Comparison of ENCODE assay signal across 8 mouse cellular contexts in the genomic region with DNA sequence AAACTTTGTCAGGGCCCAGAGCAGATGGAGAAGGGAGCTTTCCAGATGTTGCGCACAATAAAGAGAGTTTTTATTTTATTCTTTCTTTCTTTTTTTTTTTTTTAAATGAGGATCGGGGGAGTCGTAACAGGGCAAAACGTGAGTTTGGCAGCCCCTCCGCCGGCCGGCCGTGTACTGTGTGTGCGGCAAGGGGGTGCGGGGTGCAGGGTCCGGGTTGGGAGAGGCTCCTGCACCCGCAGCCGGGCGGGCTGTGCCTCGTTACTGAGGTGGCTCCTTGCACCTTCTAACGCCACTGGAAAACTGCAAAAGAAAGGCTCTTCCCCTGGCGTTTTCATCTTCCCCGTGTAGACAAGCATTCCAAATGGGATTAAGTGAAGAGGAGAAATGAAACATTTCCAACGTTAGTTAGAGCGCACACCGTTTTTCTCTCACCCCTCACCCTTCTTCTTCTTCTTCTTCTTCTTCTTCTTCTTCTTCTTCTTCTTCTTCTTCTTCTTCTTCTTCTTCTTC. TPM values are rescaled to one million over a fixed set of nuclear protein-coding genes. Genes with fewer than 3 reads are reported as not detected.
DNase-seq lines count a peak whose midpoint lies in the region; ATAC-seq and TF ChIP-seq lines count a peak whose summit lies in the region.

No protein-coding gene starts in this region.

- TF ChIP-seq EP300 in liver, embryonic 14.5 days (IDR thresholded peaks at IDR 0.05; ENCODE audit: low read depth), result no peak

- peak overlapping the region; percentile 93 for H3K27ac ChIP-seq in lung, embryonic 16.5 days (ENCODE audit: low read length)
- H3K27ac ChIP-seq in liver, embryonic 14.5 days, result no peak overlapping the region

- peaks cover 22% of the 10 kb centered on the region for H3K4me1 ChIP-seq in lung, embryonic 16.5 days (replicated peaks; ENCODE audit: control insufficient read depth, insufficient read depth, low read length)
- no peaks in the 10 kb centered on the region for H3K4me1 ChIP-seq in liver, embryonic 14.5 days (replicated peaks; ENCODE audit: control insufficient read depth in 2 of 2, insufficient read depth in 2 of 2, low read length in 1 of 2)

- peak overlapping the region; percentile 46 for H3K4me3 ChIP-seq in lung, embryonic 16.5 days (ENCODE audit: low read length)
- no peak overlapping the region for H3K4me3 ChIP-seq in liver, embryonic 14.5 days (ENCODE audit: insufficient read depth in 1 of 2, low read depth in 2 of 2, low read length in 2 of 2)

- 0 out of 2 replicates have a peak, but pooled peaks have one; percentile 11 for ATAC-seq in lung, embryonic 16.5 days (ENCODE audit: low read depth)
- ATAC-seq in liver, embryonic 14.5 days (ENCODE audit: insufficient read depth), result no peak
- ATAC-seq in activated CD4-positive, CD25-positive, alpha-beta regulatory T cell, adult 4 months, result no peak

- no peaks in the 10 kb centered on the region for H3K36me3 ChIP-seq in lung, embryonic 16.5 days (ENCODE audit: control insufficient read depth, insufficient read depth, low read length)
- no peaks in the 10 kb centered on the region for H3K36me3 ChIP-seq in liver, embryonic 14.5 days (replicated peaks; ENCODE audit: control insufficient read depth, insufficient read depth, low read depth)

- no peaks in the 10 kb centered on the region for H3K27me3 ChIP-seq in lung, embryonic 16.5 days (ENCODE audit: control insufficient read depth, insufficient read depth, low read depth, low read length)
- peaks cover 7% of the 10 kb centered on the region for H3K27me3 ChIP-seq in liver, embryonic 14.5 days (ENCODE audit: control insufficient read depth, insufficient read depth, low read length)

- 7% methylated on average over 21 of the region's 21 CpGs for WGBS in lung, embryonic 16.5 days
- WGBS in liver, embryonic 14.5 days (ENCODE audit: insufficient replicate concordance), result 6% methylated on average over 21 of the region's 21 CpGs

- DNase-seq in embryo, embryonic 10.5 days (ENCODE audit: low spot score), result peak; percentile 49
- DNase-seq in embryo, embryonic 9.5 days (ENCODE audit: extremely low spot score), result no peak
- DNase-seq in lung, postnatal 36 days, result no peak
- no peak for DNase-seq in liver, embryonic 14.5 days (ENCODE audit: low read depth in 3 of 3, low spot score in 3 of 3)
- no peak for DNase-seq in frontal cortex, postnatal 25 days (ENCODE audit: low spot score in 2 of 2)
- DNase-seq in frontal cortex, adult 2 months (ENCODE audit: extremely low spot score in 1 of 2, low spot score in 1 of 2), result no peak

- no peaks in the 10 kb centered on the region for H3K9me3 ChIP-seq in lung, embryonic 16.5 days (ENCODE audit: control insufficient read depth, low read length)
- no peaks in the 10 kb centered on the region for H3K9me3 ChIP-seq in liver, embryonic 14.5 days (ENCODE audit: control insufficient read depth, low read length)

- peak overlapping the region; percentile 60 for H3K4me2 ChIP-seq in lung, embryonic 16.5 days (ENCODE audit: low read depth, low read length)
- peak overlapping the region; percentile 44 for H3K4me2 ChIP-seq in liver, embryonic 14.5 days (ENCODE audit: low read depth)

- no peak for TF ChIP-seq CTCF in liver, embryonic 14.5 days (IDR thresholded peaks at IDR 0.05; ENCODE audit: low read depth)

- H3K9ac ChIP-seq in lung, embryonic 16.5 days (ENCODE audit: low read length), result peak overlapping the region; percentile 69
- H3K9ac ChIP-seq in liver, embryonic 14.5 days (replicated peaks), result no peak overlapping the region

RNA-seq across cellular contexts. Expression of a gene that starts 28.2 kb away (rescaled TPM):
- polyA plus RNA-seq in lung, embryonic 16.5 days (2015; fragmentation: Nextera tagmentation; extraction: Ambion mirVana), result 7.8 and 8.5 TPM in 2 replicates
- polyA plus RNA-seq in liver, embryonic 14.5 days (2012; rRNA removed), result 0.36 and 0.85 TPM in 2 replicates
- polyA plus RNA-seq in liver, embryonic 14.5 days (2014; fragmentation: Nextera tagmentation; extraction: Ambion mirVana), result 0.15 and 0.16 TPM in 2 replicates
- 10 to 100 TPM in 1 of 2 experiments, 1 to 10 TPM in 1; 7.7 to 12.7 TPM for polyA plus RNA-seq in activated CD4-positive, CD25-positive, alpha-beta regulatory T cell, adult 4 months (2017; shearing (Covaris generic))
- 24.0 and 26.5 TPM in 2 replicates for polyA plus RNA-seq in frontal cortex, adult 2 months (2012; rRNA removed)
